Mouse (Mus musculus): ENCODE measurements at regions not wholly inside any gene's neighbourhood (a gene's known extent, or its start where the extent isn't known, plus 50 kb on each side); places are given as distances from the start of the nearest gene placed in this dataset.

DNA sequence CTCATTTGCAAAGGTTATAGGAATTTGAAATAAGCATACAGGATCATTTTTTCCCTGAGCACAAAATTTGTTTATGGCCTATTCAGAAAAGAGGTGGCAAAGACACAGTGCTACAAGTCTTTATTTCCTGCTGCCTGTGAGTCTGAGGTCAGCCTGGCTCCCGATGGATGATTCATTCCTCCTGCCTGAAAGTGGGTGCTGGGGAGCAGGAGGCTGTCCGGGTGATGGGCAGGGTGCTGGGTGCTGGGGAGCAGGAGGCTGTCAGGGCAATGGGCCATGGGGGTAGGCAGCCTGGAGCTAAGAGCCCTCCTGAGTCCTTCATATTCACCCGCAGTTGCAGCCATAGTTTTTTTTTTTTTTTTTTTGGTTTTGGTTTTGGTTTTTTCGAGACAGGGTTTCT, 67.1 kb upstream of the Tbca start:
- Histone ChIP-seq H3K4me3 (ENCODE audit: low read depth, low read length) (no peak overlapping the region), H3K9me3 (replicated peaks; ENCODE audit: control insufficient read depth, low read length) (no peaks in the 10 kb centered on the region), H3K4me2 (ENCODE audit: low read length) (no peak overlapping the region), H3K27ac (ENCODE audit: low read depth, low read length) (no peak overlapping the region), H3K4me1 (ENCODE audit: control insufficient read depth, insufficient read depth, low read length) (no peaks in the 10 kb centered on the region), H3K36me3 (ENCODE audit: control insufficient read depth, insufficient read depth, low read length) (no peaks in the 10 kb centered on the region), H3K27me3 (replicated peaks; ENCODE audit: control insufficient read depth, insufficient read depth, low read length) (no peaks in the 10 kb centered on the region), H3K9ac (ENCODE audit: low read length) (no peak overlapping the region)
- ATAC-seq (no peak), DNase-seq (ENCODE audit: low spot score) (no peak)
- 81% methylated on average over 4 of the region's 4 CpGs for WGBS

All from forebrain, embryonic 14.5 days (tissue).